Mouse (Mus musculus) hindbrain, embryonic 16.5 days (tissue): ENCODE data around the gene Tbck. TPM values are rescaled to one million over a fixed set of nuclear protein-coding genes. Genes with fewer than 3 reads are reported as not detected.

Experiments
- ATAC-seq: fragments of 200-750 bp; cut with Nextera tagmentation; 2 replicates; pipeline ENCODE4 v1.8.0; 2017; ENCODE audit warnings: moderate TSS enrichment, moderate library complexity
- H3K27ac ChIP-seq: fragments of 300-500 bp; sonication (generic); 2 replicates; pipeline ENCODE4 v1.5.1; 2014; ENCODE audit warnings: low read depth, mild to moderate bottlenecking, control low read depth, low read length, moderate library complexity
- H3K27me3 ChIP-seq: fragments of 300-500 bp; sonication (generic); replicated peaks from 2 replicates; pipeline ENCODE4 v1.6.1; 2014; ENCODE audit warnings: low read length; ENCODE audit not compliant: control insufficient read depth, insufficient read depth
- H3K36me3 ChIP-seq: fragments of 300-500 bp; sonication (generic); 2 replicates; pipeline ENCODE4 v1.6.1; 2014; ENCODE audit warnings: mild to moderate bottlenecking, low read length, moderate library complexity, mixed read lengths; ENCODE audit not compliant: control insufficient read depth, insufficient read depth
- H3K4me1 ChIP-seq: fragments of 300-500 bp; sonication (generic); 2 replicates; pipeline ENCODE4 v1.6.1; 2014; ENCODE audit warnings: low read depth, low read length; ENCODE audit not compliant: control insufficient read depth, insufficient read depth
- H3K4me2 ChIP-seq: fragments of 300-500 bp; sonication (generic); 2 replicates; pipeline ENCODE4 v1.6.1; 2014; ENCODE audit warnings: mild to moderate bottlenecking, low read length, control low read depth, moderate library complexity
- H3K4me3 ChIP-seq: fragments of 300-500 bp; sonication (generic); 2 replicates; pipeline ENCODE4 v1.5.1; 2014; ENCODE audit warnings: mild to moderate bottlenecking, low read length, control low read depth, moderate library complexity
- H3K9ac ChIP-seq: fragments of 300-500 bp; sonication (generic); 2 replicates; pipeline ENCODE4 v1.6.1; 2014; ENCODE audit warnings: low read depth, mild to moderate bottlenecking, control low read depth, low read length, moderate library complexity
- H3K9me3 ChIP-seq: fragments of 300-500 bp; sonication (generic); 2 replicates; pipeline ENCODE4 v1.6.1; 2014; ENCODE audit warnings: mild to moderate bottlenecking, low read length, moderate library complexity; ENCODE audit not compliant: control insufficient read depth
- WGBS: fragments of 180-500 bp; shearing (Covaris S2); extraction: QIAGEN DNeasy Blood & Tissue Kit; methylation state at CpG from one replicate; pipeline ENCODE4 v1.1.7; 2014; 5-methylcytosine and 5-hydroxymethylcytosine counted together
- polyA plus RNA-seq: library from polyadenylated mRNA; unstranded; fragments of >200 nt; fragmentation: Nextera tagmentation; extraction: Ambion mirVana; gene quantifications from 2 replicates; pipeline ENCODE4 v1.2.1, GENCODE M21; 2015

Gene Tbck
- polyA plus RNA-seq, 1 experiment from 2014 or later, result 30.0 TPM

DNA sequence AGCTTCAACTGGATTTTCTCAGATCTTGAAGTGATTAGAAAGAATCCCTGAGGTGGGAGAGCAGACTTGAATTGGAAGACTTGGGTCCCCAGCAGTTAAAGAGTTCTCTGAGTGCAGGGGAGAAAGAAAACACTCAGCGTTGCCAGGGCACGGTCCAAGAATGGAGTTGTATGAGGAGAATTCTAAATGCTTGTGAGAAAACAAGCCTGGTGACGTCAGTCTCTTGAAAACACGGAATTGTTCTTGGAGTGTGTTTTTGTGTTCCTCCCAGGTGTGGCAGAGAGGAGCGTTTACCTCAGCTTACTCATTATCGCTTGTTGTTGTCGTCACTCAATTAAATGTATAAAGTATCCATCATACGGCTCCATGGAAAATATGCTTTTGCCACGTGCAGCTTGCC lies 196.9 kb downstream of the Tbck start:
- H3K27ac ChIP-seq, result no peak overlapping the region
- H3K4me2 ChIP-seq, result peak overlapping the region; percentile 33
- no peaks in the 10 kb centered on the region for H3K27me3 ChIP-seq
- H3K4me1 ChIP-seq, result peaks cover 3% of the 10 kb centered on the region; the same call in 1 of the 2 replicates
- WGBS, result 44% methylated on average over 9 of the region's 9 CpGs
- H3K4me3 ChIP-seq, result no peak overlapping the region
- H3K36me3 ChIP-seq, result no peaks in the 10 kb centered on the region
- peak; percentile 70; the same call in 1 of the 2 replicates for ATAC-seq
- no peak overlapping the region for H3K9ac ChIP-seq
- H3K9me3 ChIP-seq, result no peaks in the 10 kb centered on the region

- H3K9ac ChIP-seq, result no peak overlapping the region
- H3K9me3 ChIP-seq, result no peaks in the 10 kb centered on the region
- H3K4me1 ChIP-seq, result no peaks in the 10 kb centered on the region
- WGBS, result 84% methylated on average over 9 of the region's 9 CpGs
- no peak overlapping the region for H3K4me2 ChIP-seq
- no peak for ATAC-seq
- no peak overlapping the region for H3K4me3 ChIP-seq
- no peaks in the 10 kb centered on the region for H3K36me3 ChIP-seq
- H3K27me3 ChIP-seq, result no peaks in the 10 kb centered on the region
- no peak overlapping the region for H3K27ac ChIP-seq
Measured at GRCm38 (mm10) chr3:132883256-132883655, 199.3 kb downstream of the Tbck start.

DNA sequence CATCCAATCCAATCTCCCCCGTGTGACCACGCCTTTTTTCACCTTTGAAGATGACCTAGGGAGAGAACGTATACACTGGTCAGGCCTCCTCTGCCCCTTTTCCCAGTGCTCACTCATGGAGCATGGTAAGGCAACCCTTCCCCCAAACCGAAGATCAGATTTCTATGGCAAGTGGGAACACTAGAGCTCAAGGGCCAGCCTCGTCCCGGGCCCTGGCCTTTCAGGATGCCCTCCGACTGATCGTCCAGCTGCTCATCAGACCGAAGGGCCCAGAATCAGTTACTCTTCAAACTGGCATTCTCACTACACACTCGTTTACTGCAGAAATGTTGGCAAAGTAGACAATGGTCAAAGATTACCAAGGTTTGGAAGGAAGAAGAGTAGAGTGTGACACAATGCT lies 200.5 kb downstream of the Tbck start:
- H3K4me3 ChIP-seq, result no peak overlapping the region
- WGBS, result 86% methylated on average over 10 of the region's 10 CpGs

DNA sequence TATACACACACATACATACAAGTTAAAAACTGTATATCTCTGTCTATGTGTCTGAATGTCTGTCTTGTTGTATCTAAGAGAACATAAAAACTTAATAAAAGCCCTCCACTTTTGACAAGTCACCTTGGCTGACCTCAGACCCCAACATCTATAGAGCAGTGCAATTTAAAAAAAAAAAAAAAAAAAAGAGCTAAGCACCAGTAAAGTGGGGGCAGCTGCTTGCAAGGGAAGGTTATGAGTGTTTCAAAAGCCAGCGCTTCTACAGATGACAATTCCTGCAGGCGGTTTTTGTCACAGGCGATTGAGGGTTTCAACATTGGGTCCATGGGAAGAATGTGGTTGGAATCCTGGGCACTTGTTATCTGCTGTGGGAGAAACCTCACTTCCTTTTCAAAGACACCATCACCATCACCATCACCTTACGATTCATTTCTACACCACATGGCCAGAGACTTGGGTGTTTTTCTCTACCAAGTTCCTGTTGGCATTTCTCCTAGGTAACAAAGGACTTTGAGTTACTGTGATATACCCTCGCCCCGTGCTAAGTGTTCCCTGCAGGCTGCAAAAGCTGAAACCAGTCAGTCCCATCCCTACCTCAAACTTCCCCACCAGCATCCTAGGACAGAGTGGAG lies 202.6 kb downstream of the Tbck start:
- no peaks in the 10 kb centered on the region for H3K36me3 ChIP-seq
- no peak overlapping the region for H3K4me2 ChIP-seq
- H3K27me3 ChIP-seq, result no peaks in the 10 kb centered on the region
- H3K9ac ChIP-seq, result no peak overlapping the region
- no peaks in the 10 kb centered on the region for H3K4me1 ChIP-seq
- no peaks in the 10 kb centered on the region for H3K9me3 ChIP-seq
- H3K4me3 ChIP-seq, result no peak overlapping the region
- no peak overlapping the region for H3K27ac ChIP-seq
- ATAC-seq, result no peak
- WGBS, result 91% methylated on average over 6 of the region's 6 CpGs

More for the DNA sequence above, 200.5 kb downstream of the Tbck start:
- Histone ChIP-seq H3K36me3 (no peaks in the 10 kb centered on the region), H3K27me3 (no peaks in the 10 kb centered on the region), H3K9ac (no peak overlapping the region), H3K4me1 (no peaks in the 10 kb centered on the region), H3K4me2 (no peak overlapping the region), H3K27ac (no peak overlapping the region), H3K9me3 (no peaks in the 10 kb centered on the region)
- no peak for ATAC-seq

DNA sequence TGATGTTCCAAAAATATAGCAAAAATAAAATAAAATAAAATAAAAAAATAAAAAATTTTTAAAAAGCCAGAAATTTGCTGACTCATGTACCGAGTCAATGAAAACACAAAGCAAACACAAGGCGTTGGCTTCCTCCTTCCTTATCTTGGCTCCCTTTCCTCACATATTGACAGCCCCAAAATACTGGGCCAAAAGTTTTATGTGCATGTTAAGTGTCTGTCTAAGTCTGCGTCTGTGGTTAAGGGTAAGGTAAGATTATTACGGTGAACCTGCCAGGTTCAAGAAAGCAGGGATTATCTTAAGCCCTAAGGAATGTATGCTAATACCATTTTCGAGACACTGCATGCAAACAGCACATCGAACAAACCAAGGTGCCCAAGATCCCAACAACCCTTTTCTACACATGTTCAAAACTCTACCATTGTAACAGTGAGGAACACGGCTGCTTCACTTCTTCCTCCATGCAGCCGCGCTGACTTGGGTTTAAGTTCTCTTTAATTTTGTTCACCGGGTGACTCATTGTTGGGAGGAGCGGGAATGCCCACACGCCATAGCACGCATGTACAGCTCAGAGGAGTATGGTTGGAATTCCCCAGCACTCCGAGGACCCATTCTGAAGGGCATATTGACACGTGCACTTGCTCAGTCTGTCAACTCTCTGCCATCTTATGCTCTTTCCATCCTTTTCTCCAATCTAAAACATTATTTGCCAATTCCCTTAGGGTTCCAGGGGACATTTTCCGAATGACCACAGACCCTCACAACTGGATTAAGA lies 203.3 kb downstream of the Tbck start:
- H3K27me3 ChIP-seq, result no peaks in the 10 kb centered on the region
- H3K9ac ChIP-seq, result no peak overlapping the region
- WGBS, result 95% methylated on average over 16 of the region's 16 CpGs

More for the DNA sequence above, 203.3 kb downstream of the Tbck start:
- Histone ChIP-seq H3K4me1 (no peaks in the 10 kb centered on the region), H3K4me3 (no peak overlapping the region), H3K36me3 (no peaks in the 10 kb centered on the region), H3K4me2 (no peak overlapping the region), H3K27ac (no peak overlapping the region), H3K9me3 (no peaks in the 10 kb centered on the region)
- ATAC-seq, result no peak

Other genes with a start within 250 kb of the Tbck start
- gene Gimd1, start 54.3 kb upstream of the Tbck start, polyA plus RNA-seq, result not detected in 2 replicates
- gene Aimp1, start 226 bp downstream of the Tbck start, polyA plus RNA-seq, result 52.7 and 59.8 TPM in 2 replicates